Mouse (Mus musculus): ENCODE results near the gene 1600014C10Rik.

- no peak for TF ChIP-seq CTCF (conservative IDR thresholded peaks at IDR 0.05; ENCODE audit: low read length)
- no peak for TF ChIP-seq POU5F1 (IDR thresholded peaks at IDR 0.05; ENCODE audit: borderline replicate concordance, low read length)
These were observed 31.6 kb downstream of the 1600014C10Rik start for GRCm38 (mm10) chr7:38214473-38215214.
